Mouse (Mus musculus) heart, embryonic 13.5 days (tissue): ENCODE data around the gene Wdr93. TPM values are rescaled to one million over a fixed set of nuclear protein-coding genes. Genes with fewer than 3 reads are reported as not detected.

Experiments
- ATAC-seq: fragments of 200-750 bp; cut with Nextera tagmentation; 2 replicates; pipeline ENCODE4 v1.8.0; 2017; ENCODE audit warnings: moderate TSS enrichment; ENCODE audit not compliant: insufficient number of reproducible peaks, low FRiP score, low TSS enrichment; ENCODE audit errors: extremely low read depth
- H3K27ac ChIP-seq: fragments of 300-500 bp; sonication (generic); replicated peaks from 2 replicates; pipeline ENCODE4 v1.5.1; 2015; ENCODE audit warnings: moderate library complexity, mild to moderate bottlenecking, inconsistent platforms
- H3K27me3 ChIP-seq: fragments of 300-500 bp; sonication (generic); replicated peaks from 2 replicates; pipeline ENCODE4 v1.6.1; 2015; ENCODE audit warnings: mild to moderate bottlenecking, inconsistent platforms
- H3K36me3 ChIP-seq: fragments of 300-500 bp; sonication (generic); 2 replicates; pipeline ENCODE4 v1.6.1; 2015; ENCODE audit warnings: mild to moderate bottlenecking, inconsistent platforms
- H3K4me1 ChIP-seq: fragments of 300-500 bp; sonication (generic); 2 replicates; pipeline ENCODE4 v1.6.1; 2015; ENCODE audit warnings: inconsistent platforms
- H3K4me2 ChIP-seq: fragments of 300-500 bp; sonication (generic); 2 replicates; pipeline ENCODE4 v1.6.1; 2015; ENCODE audit warnings: inconsistent platforms, mild to moderate bottlenecking, moderate library complexity
- H3K4me3 ChIP-seq: fragments of 300-500 bp; sonication (generic); 2 replicates; pipeline ENCODE4 v1.5.1; 2015; ENCODE audit warnings: moderate library complexity, mild to moderate bottlenecking, inconsistent platforms
- H3K9ac ChIP-seq: fragments of 300-500 bp; sonication (generic); 2 replicates; pipeline ENCODE4 v1.6.1; 2015; ENCODE audit warnings: inconsistent platforms, mild to moderate bottlenecking, moderate library complexity
- H3K9me3 ChIP-seq: fragments of 300-500 bp; sonication (generic); 2 replicates; pipeline ENCODE4 v1.6.1; 2016; ENCODE audit warnings: inconsistent platforms
- WGBS: fragments of 180-500 bp; shearing (Covaris S2); methylation state at CpG from one replicate; pipeline ENCODE4 v1.1.7; 2015; ENCODE audit warnings: mixed read lengths; 5-methylcytosine and 5-hydroxymethylcytosine counted together
- polyA plus RNA-seq: library from polyadenylated mRNA; unstranded; fragments of >200 nt; fragmentation: Nextera tagmentation; extraction: Ambion mirVana; gene quantifications from 2 replicates; pipeline ENCODE4 v1.2.1, GENCODE M21; 2015

Gene Wdr93
- polyA plus RNA-seq = 1.4 and 1.5 TPM in 2 replicates

GRCm38 (mm10) chr7:79742659-79743536, at the start of gene Wdr93, which contains the start of gene Pex11a:
Gene Wdr93 (plus strand): TSS chr7:79743163.
Gene Pex11a (minus strand): TSS chr7:79743131.
- peaks cover 11% of the 10 kb centered on the region for H3K4me1 ChIP-seq
- H3K36me3 ChIP-seq = no peaks in the 10 kb centered on the region
- 0 out of 2 replicates have a peak, but pooled peaks have one; percentile 25 for ATAC-seq
- H3K9me3 ChIP-seq = no peaks in the 10 kb centered on the region
- no peak within 1 kb of the TSS for H3K27ac ChIP-seq
- H3K9ac ChIP-seq = peak within 1 kb of the TSS; percentile 88
- peak within 1 kb of the TSS; percentile 94 for H3K4me2 ChIP-seq
- H3K4me3 ChIP-seq = peak within 1 kb of the TSS; percentile 83
- 4% methylated on average over 46 of the region's 46 CpGs for WGBS
- no peaks in the 10 kb centered on the region for H3K27me3 ChIP-seq

GRCm38 (mm10) chr7:79696495-79696894, 46.5 kb upstream of the Wdr93 start:
- H3K36me3 ChIP-seq = peaks cover 98% of the 10 kb centered on the region
- no peak for ATAC-seq
- WGBS = 86% methylated on average over 8 of the region's 8 CpGs

GRCm38 (mm10) chr7:79702755-79703154, 40.2 kb upstream of the Wdr93 start:
- H3K9ac ChIP-seq = peak overlapping the region; percentile 47; the same call in 1 of the 2 replicates
- no peak overlapping the region for H3K4me3 ChIP-seq
- ATAC-seq = no peak
- no peaks in the 10 kb centered on the region for H3K9me3 ChIP-seq
- 44% methylated on average over 16 of the region's 16 CpGs for WGBS
- peaks cover 5% of the 10 kb centered on the region; the same call in 1 of the 2 replicates for H3K4me1 ChIP-seq
- H3K27ac ChIP-seq = no peak overlapping the region
- H3K27me3 ChIP-seq = no peaks in the 10 kb centered on the region; the same call in 1 of the 2 replicates
- H3K36me3 ChIP-seq = peaks cover 94% of the 10 kb centered on the region
- peak overlapping the region; percentile 31 for H3K4me2 ChIP-seq

More at GRCm38 (mm10) chr7:79696495-79696894, 46.5 kb upstream of the Wdr93 start:
- no peak overlapping the region for H3K4me3 ChIP-seq
- no peaks in the 10 kb centered on the region for H3K4me1 ChIP-seq
- no peak overlapping the region for H3K9ac ChIP-seq
- no peak overlapping the region for H3K4me2 ChIP-seq
- H3K9me3 ChIP-seq = no peaks in the 10 kb centered on the region
- no peak overlapping the region for H3K27ac ChIP-seq
- H3K27me3 ChIP-seq = no peaks in the 10 kb centered on the region

- ATAC-seq = no peak
- Histone ChIP-seq H3K9me3 (no peaks in the 10 kb centered on the region), H3K4me3 (no peak overlapping the region), H3K4me2 (no peak overlapping the region), H3K4me1 (peaks cover 6% of the 10 kb centered on the region), H3K27me3 (peaks cover 20% of the 10 kb centered on the region), H3K9ac (no peak overlapping the region), H3K27ac (no peak overlapping the region), H3K36me3 (peaks cover 81% of the 10 kb centered on the region)
- WGBS = 62% methylated on average over 5 of the region's 5 CpGs
Measured at GRCm38 (mm10) chr7:79705210-79705609, 37.8 kb upstream of the Wdr93 start.

GRCm38 (mm10) chr7:79710130-79710607, 32.8 kb upstream of the Wdr93 start:
- no peak overlapping the region for H3K27ac ChIP-seq
- H3K9me3 ChIP-seq = no peaks in the 10 kb centered on the region
- H3K36me3 ChIP-seq = peaks cover 36% of the 10 kb centered on the region
- H3K9ac ChIP-seq = peak overlapping the region; percentile 74
- H3K27me3 ChIP-seq = peaks cover 41% of the 10 kb centered on the region
- H3K4me3 ChIP-seq = peak overlapping the region; percentile 51
- peaks cover 14% of the 10 kb centered on the region for H3K4me1 ChIP-seq
- ATAC-seq = no peak
- WGBS = 2% methylated on average over 55 of the region's 55 CpGs
- peak overlapping the region; percentile 70 for H3K4me2 ChIP-seq

- peak overlapping the region; percentile 51 for H3K4me3 ChIP-seq
- 34% methylated on average over 17 of the region's 17 CpGs for WGBS
Measured at GRCm38 (mm10) chr7:79710831-79711230, 32.1 kb upstream of the Wdr93 start.

GRCm38 (mm10) chr7:79715187-79715981, 27.6 kb upstream of the Wdr93 start, which contains the start of gene Kif7:
Gene Kif7 (minus strand): TSS chr7:79715720.
- peak; percentile 69; the same call in 1 of the 2 replicates for ATAC-seq
- peaks cover 17% of the 10 kb centered on the region for H3K4me1 ChIP-seq
- 1% methylated on average over 47 of the region's 55 CpGs for WGBS
- H3K4me2 ChIP-seq = peak within 1 kb of the TSS; percentile 80
- H3K4me3 ChIP-seq = peak within 1 kb of the TSS; percentile 79
- H3K9ac ChIP-seq = peak within 1 kb of the TSS; percentile 86
- H3K36me3 ChIP-seq = no peaks in the 10 kb centered on the region
- no peaks in the 10 kb centered on the region for H3K9me3 ChIP-seq
- peaks cover 37% of the 10 kb centered on the region for H3K27me3 ChIP-seq
- no peak within 1 kb of the TSS for H3K27ac ChIP-seq

More at GRCm38 (mm10) chr7:79710831-79711230, 32.1 kb upstream of the Wdr93 start:
- no peak for ATAC-seq
- Histone ChIP-seq H3K9ac (peak overlapping the region; percentile 74; the same call in 1 of the 2 replicates), H3K27me3 (peaks cover 41% of the 10 kb centered on the region), H3K9me3 (no peaks in the 10 kb centered on the region), H3K36me3 (peaks cover 31% of the 10 kb centered on the region), H3K4me1 (peaks cover 14% of the 10 kb centered on the region), H3K27ac (no peak overlapping the region), H3K4me2 (peak overlapping the region; percentile 70)

GRCm38 (mm10) chr7:79721386-79721977, 21.5 kb upstream of the Wdr93 start:
- Histone ChIP-seq H3K27ac (peak overlapping the region; percentile 37; the same call in 1 of the 2 replicates), H3K9ac (peak overlapping the region; percentile 82), H3K4me1 (peaks cover 12% of the 10 kb centered on the region), H3K36me3 (no peaks in the 10 kb centered on the region), H3K4me3 (peak overlapping the region; percentile 68), H3K27me3 (peaks cover 49% of the 10 kb centered on the region), H3K9me3 (no peaks in the 10 kb centered on the region), H3K4me2 (peak overlapping the region; percentile 88)
- under 1% methylated on average over 48 of the region's 48 CpGs for WGBS
- peak; percentile 66 for ATAC-seq

GRCm38 (mm10) chr7:79727091-79727490, 15.9 kb upstream of the Wdr93 start:
- Histone ChIP-seq H3K9me3 (no peaks in the 10 kb centered on the region), H3K9ac (no peak overlapping the region), H3K36me3 (no peaks in the 10 kb centered on the region), H3K27ac (no peak overlapping the region), H3K4me2 (no peak overlapping the region), H3K27me3 (peaks cover 55% of the 10 kb centered on the region), H3K4me3 (no peak overlapping the region), H3K4me1 (peaks cover 2% of the 10 kb centered on the region; the same call in 1 of the 2 replicates)
- 0 out of 2 replicates have a peak, but pooled peaks have one; percentile 16 for ATAC-seq
- 15% methylated on average over 2 of the region's 2 CpGs for whole genome bisulfite sequencing

- Histone ChIP-seq H3K27me3 (peaks cover 50% of the 10 kb centered on the region), H3K9me3 (no peaks in the 10 kb centered on the region), H3K27ac (no peak overlapping the region), H3K4me2 (no peak overlapping the region), H3K36me3 (no peaks in the 10 kb centered on the region), H3K4me1 (no peaks in the 10 kb centered on the region), H3K9ac (no peak overlapping the region), H3K4me3 (no peak overlapping the region)
- ATAC-seq = no peak
- whole genome bisulfite sequencing = 28% methylated on average over 6 of the region's 6 CpGs
Measured at GRCm38 (mm10) chr7:79728219-79728618, 14.7 kb upstream of the Wdr93 start.
